Mouse (Mus musculus) hindbrain, embryonic 12.5 days (tissue): ENCODE results near the gene Lrat. TPM values are rescaled to one million over a fixed set of nuclear protein-coding genes. Genes with fewer than 3 reads are reported as not detected.

ENCODE experiments used
- ATAC-seq: fragments of 200-750 bp; cut with Nextera tagmentation; 2 replicates; pipeline ENCODE4 v1.8.0; 2017; ENCODE audit warnings: moderate TSS enrichment; ENCODE audit not compliant: low FRiP score
- H3K27ac ChIP-seq: fragments of 300-500 bp; sonication (generic); 2 replicates; pipeline ENCODE4 v1.5.1; 2016; ENCODE audit warnings: mild to moderate bottlenecking
- H3K27me3 ChIP-seq: fragments of 300-500 bp; sonication (generic); 2 replicates; pipeline ENCODE4 v1.6.1; 2016; ENCODE audit warnings: mild to moderate bottlenecking
- H3K36me3 ChIP-seq: fragments of 300-500 bp; sonication (generic); 2 replicates; pipeline ENCODE4 v1.6.1; 2016; ENCODE audit warnings: mild to moderate bottlenecking
- H3K4me1 ChIP-seq: fragments of 300-500 bp; sonication (generic); 2 replicates; pipeline ENCODE4 v1.6.1; 2016
- H3K4me2 ChIP-seq: fragments of 300-500 bp; sonication (generic); replicated peaks from 2 replicates; pipeline ENCODE4 v1.6.1; 2016; ENCODE audit warnings: mild to moderate bottlenecking
- H3K4me3 ChIP-seq: fragments of 300-500 bp; sonication (generic); 2 replicates; pipeline ENCODE4 v1.5.1; 2016; ENCODE audit warnings: mild to moderate bottlenecking
- H3K9ac ChIP-seq: fragments of 300-500 bp; sonication (generic); 2 replicates; pipeline ENCODE4 v1.6.1; 2016; ENCODE audit warnings: mild to moderate bottlenecking, moderate library complexity
- H3K9me3 ChIP-seq: fragments of 300-500 bp; sonication (generic); replicated peaks from 2 replicates; pipeline ENCODE4 v1.6.1; 2016; ENCODE audit warnings: mild to moderate bottlenecking
- WGBS: fragments of 180-500 bp; shearing (Covaris S2); methylation state at CpG from one replicate; pipeline ENCODE4 v1.1.7; 2016; 5-methylcytosine and 5-hydroxymethylcytosine counted together
- polyA plus RNA-seq: library from polyadenylated mRNA; unstranded; fragments of >200 nt; fragmentation: Nextera tagmentation; extraction: Ambion mirVana; gene quantifications from 2 replicates; pipeline ENCODE4 v1.2.1, GENCODE M21; 2016

Gene Lrat
- polyA plus RNA-seq = 0.04 and 0.10 TPM in 2 replicates

GRCm38 (mm10) chr3:82903613-82904205 lies at the start of gene Lrat:
Gene Lrat, minus strand, starts transcription at chr3:82903973.
- 2% methylated on average over 35 of the region's 35 CpGs for WGBS
- Histone ChIP-seq H3K27me3 (peaks cover 38% of the 10 kb centered on the region), H3K4me1 (peaks cover 14% of the 10 kb centered on the region), H3K36me3 (no peaks in the 10 kb centered on the region), H3K4me2 (peak within 1 kb of the TSS; percentile 98), H3K9me3 (no peaks in the 10 kb centered on the region), H3K9ac (peak within 1 kb of the TSS; percentile 43), H3K27ac (no peak within 1 kb of the TSS), H3K4me3 (peak within 1 kb of the TSS; percentile 49)
- ATAC-seq = peak; percentile 71

- ATAC-seq = no peak
- no peaks in the 10 kb centered on the region for H3K4me1 ChIP-seq
- no peak overlapping the region for H3K4me2 ChIP-seq
- H3K4me3 ChIP-seq = no peak overlapping the region
- H3K36me3 ChIP-seq = no peaks in the 10 kb centered on the region
- no peak overlapping the region for H3K9ac ChIP-seq
- no peak overlapping the region for H3K27ac ChIP-seq
- 80% methylated on average over 4 of the region's 4 CpGs for WGBS
- H3K27me3 ChIP-seq = no peaks in the 10 kb centered on the region
- H3K9me3 ChIP-seq = no peaks in the 10 kb centered on the region
These were observed 48.6 kb upstream of the Lrat start for GRCm38 (mm10) chr3:82952173-82952962.

DNA sequence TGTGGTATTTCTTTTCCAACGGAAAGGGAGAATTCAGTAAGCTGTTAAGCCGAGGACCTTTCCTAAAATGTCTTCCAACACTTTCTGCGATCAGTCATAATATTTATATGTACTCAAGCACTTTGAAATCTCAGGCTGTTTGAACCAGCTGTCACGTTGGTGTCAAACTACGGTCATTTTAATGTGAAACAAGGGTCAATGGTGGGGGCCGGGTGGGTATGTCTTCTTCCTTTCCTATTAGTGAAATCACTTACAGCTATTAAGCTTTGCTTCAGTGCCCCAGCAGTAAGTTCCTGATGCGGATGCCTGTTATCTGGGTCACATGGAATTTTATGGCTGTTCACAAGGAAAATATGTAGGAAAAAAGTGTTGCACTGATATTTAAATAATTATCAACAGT lies 46.9 kb upstream of the Lrat start:
- Histone ChIP-seq H3K4me2 (no peak overlapping the region), H3K4me1 (no peaks in the 10 kb centered on the region), H3K27me3 (no peaks in the 10 kb centered on the region), H3K36me3 (no peaks in the 10 kb centered on the region), H3K4me3 (no peak overlapping the region), H3K9me3 (no peaks in the 10 kb centered on the region), H3K9ac (no peak overlapping the region), H3K27ac (no peak overlapping the region)
- ATAC-seq = no peak
- WGBS = 81% methylated on average over 7 of the region's 7 CpGs

DNA sequence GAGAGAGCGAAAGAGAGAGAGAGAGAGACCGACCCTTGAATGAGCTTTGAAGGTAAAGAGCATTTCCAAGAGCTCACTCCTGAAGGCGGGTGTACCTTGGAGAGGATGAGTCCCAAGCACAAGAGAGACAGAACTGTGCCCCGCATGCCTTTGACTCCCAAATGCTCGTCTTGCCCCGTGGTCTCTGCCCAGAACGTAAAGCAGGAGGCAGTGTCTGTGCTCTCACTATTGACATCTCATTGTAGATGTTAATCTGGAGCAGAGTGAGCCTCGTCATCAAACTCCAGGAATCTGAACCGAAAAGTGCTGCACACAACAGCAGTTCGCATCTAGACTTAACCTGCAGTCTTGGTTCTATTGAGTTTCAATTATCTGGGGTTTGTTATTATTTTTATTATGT lies 46.4 kb upstream of the Lrat start:
- H3K27me3 ChIP-seq = no peaks in the 10 kb centered on the region
- H3K27ac ChIP-seq = no peak overlapping the region
- H3K4me1 ChIP-seq = no peaks in the 10 kb centered on the region
- no peak overlapping the region for H3K4me3 ChIP-seq
- 81% methylated on average over 10 of the region's 10 CpGs for WGBS
- H3K4me2 ChIP-seq = no peak overlapping the region
- H3K9ac ChIP-seq = no peak overlapping the region
- H3K9me3 ChIP-seq = no peaks in the 10 kb centered on the region
- no peak for ATAC-seq
- H3K36me3 ChIP-seq = no peaks in the 10 kb centered on the region

DNA sequence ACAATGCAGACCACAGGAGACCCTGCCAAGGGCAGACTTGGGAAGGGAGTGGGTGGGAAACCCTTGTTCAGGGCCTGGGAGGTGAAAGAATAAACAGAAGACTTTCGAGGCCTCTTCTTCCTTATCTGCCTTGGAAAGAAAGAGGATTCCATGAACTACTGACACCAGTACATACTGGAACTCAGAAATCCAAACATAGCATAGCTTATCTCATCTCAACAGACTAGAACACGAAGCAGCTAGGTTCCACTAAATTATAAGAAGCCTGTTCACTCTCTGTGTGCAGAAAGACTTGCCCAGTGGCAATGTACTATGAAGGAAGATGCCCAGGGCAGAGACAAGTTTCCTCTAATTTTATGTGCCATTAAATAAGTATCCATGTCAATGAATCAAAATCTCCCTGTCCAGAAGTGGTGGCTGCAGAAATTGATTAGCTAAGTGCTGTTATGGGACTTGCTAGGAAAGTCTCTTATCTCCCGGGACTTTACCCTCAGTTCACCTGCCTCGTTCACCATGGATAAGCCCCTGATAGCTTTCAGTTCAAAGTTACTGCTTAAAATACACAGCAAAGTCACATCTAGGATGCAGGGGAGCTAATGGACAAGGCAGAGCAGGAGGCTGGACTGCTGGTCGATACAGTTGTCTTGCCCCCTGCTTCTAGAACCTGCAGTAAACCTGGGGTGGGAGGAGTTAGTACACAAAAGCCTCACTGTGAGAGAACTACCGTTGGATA lies 42.8 kb upstream of the Lrat start:
- Histone ChIP-seq H3K9ac (no peak overlapping the region), H3K27me3 (no peaks in the 10 kb centered on the region), H3K36me3 (no peaks in the 10 kb centered on the region), H3K4me1 (no peaks in the 10 kb centered on the region), H3K4me3 (no peak overlapping the region), H3K9me3 (no peaks in the 10 kb centered on the region), H3K4me2 (no peak overlapping the region), H3K27ac (no peak overlapping the region)
- 58% methylated on average over 6 of the region's 6 CpGs for WGBS
- no peak for ATAC-seq

- ATAC-seq = no peak
- H3K9ac ChIP-seq = no peak overlapping the region
- 88% methylated on average over 2 of the region's 2 CpGs for WGBS
- no peak overlapping the region for H3K4me2 ChIP-seq
- no peak overlapping the region for H3K4me3 ChIP-seq
- no peaks in the 10 kb centered on the region for H3K36me3 ChIP-seq
- H3K27me3 ChIP-seq = no peaks in the 10 kb centered on the region
- no peaks in the 10 kb centered on the region for H3K4me1 ChIP-seq
- H3K27ac ChIP-seq = no peak overlapping the region
- H3K9me3 ChIP-seq = no peaks in the 10 kb centered on the region
These were observed 24.1 kb upstream of the Lrat start for GRCm38 (mm10) chr3:82927917-82928316.

DNA sequence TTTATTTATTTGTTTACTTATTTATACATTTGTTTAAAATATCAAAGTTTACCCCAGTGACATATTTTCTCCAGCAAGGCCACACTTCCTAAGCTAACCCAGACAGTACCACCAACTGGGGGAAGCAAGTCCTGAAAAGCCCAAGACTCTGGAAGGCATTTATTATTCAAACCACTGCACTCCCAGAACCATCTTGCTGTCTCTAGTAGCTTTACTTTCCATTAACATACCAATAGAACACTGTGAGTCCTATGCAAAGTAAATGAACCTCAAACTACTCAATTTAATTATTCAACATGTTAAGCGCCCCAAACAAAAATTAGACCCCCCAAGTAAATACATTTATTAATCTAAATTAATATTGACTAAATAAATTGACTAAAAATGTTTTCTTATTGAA lies 11.9 kb upstream of the Lrat start:
- Histone ChIP-seq H3K27ac (no peak overlapping the region), H3K9ac (no peak overlapping the region), H3K36me3 (no peaks in the 10 kb centered on the region), H3K4me3 (no peak overlapping the region), H3K9me3 (no peaks in the 10 kb centered on the region), H3K4me2 (no peak overlapping the region), H3K27me3 (no peaks in the 10 kb centered on the region), H3K4me1 (no peaks in the 10 kb centered on the region)
- ATAC-seq = no peak
- 22% methylated on average over 1 of the region's 1 CpGs for WGBS

DNA sequence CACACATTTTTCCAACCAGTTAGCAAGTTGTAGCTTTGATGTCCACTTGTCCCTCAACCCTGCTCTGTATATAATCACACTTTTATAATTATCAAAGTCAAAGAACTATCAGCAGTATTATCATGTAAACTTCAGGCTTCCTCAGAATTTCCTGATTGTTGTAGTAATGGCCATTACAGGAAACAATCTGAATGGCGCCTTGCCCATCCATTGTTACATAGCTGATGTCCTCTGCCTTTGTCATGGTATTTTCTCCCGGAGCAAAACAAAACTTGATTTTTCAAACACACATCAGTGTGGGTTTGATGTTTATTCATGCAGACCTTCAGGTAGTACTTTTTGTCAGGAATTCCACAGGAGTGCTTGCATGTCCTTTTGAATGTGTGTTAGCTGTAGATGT lies 4.9 kb upstream of the Lrat start:
- ATAC-seq = no peak
- Histone ChIP-seq H3K4me1 (peaks cover 9% of the 10 kb centered on the region), H3K9ac (no peak overlapping the region), H3K27me3 (peaks cover 25% of the 10 kb centered on the region), H3K9me3 (no peaks in the 10 kb centered on the region), H3K36me3 (no peaks in the 10 kb centered on the region), H3K4me3 (no peak overlapping the region), H3K4me2 (no peak overlapping the region), H3K27ac (no peak overlapping the region)
- 92% methylated on average over 2 of the region's 2 CpGs for WGBS

DNA sequence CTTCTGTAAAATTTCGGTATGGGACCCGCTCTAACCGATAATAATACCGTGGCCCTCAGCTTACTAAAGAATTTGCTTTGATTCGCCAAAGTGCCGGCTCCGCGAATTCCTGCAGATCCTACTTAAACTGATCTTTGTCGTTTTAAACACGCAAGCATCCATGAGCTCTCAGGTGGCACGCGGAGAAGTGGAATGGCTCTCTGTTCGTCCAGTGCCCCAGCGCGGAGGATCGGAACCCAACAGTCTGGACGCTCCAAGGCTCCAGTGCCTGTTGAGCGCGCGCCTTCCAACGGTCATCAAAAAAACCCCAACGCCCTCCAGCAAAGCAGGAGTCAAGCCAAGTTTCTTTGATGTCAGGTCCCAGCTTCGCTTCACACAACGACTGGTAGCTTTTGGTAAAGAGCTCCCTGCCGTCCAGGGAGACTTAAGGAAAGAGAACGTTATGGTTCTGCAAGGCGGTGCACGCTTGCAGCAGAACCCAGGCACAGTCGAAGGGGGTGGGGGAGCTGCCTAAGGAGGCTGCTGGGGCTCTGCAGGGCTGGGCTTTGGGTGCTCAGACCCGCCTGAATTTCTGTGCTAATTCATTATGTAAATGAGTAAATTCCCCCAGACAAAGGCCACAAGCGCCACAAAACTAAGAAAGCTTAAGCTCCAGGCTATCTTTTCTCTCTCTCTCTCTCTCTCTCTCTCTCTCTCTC lies 587 bp upstream of the Lrat start:
- Histone ChIP-seq H3K4me3 (peak overlapping the region; percentile 49), H3K27me3 (peaks cover 38% of the 10 kb centered on the region), H3K9me3 (no peaks in the 10 kb centered on the region), H3K9ac (peak overlapping the region; percentile 43), H3K4me2 (peak overlapping the region; percentile 98), H3K4me1 (peaks cover 14% of the 10 kb centered on the region), H3K27ac (no peak overlapping the region), H3K36me3 (no peaks in the 10 kb centered on the region)
- ATAC-seq = peak; percentile 67; the same call in 1 of the 2 replicates
- 2% methylated on average over 31 of the region's 31 CpGs for WGBS

GRCm38 (mm10) chr3:82902757-82903612 lies 788 bp downstream of the Lrat start:
- Histone ChIP-seq H3K9me3 (no peaks in the 10 kb centered on the region), H3K4me2 (peak overlapping the region; percentile 98), H3K27me3 (peaks cover 38% of the 10 kb centered on the region), H3K4me3 (peak overlapping the region; percentile 49), H3K27ac (no peak overlapping the region), H3K36me3 (no peaks in the 10 kb centered on the region), H3K9ac (no peak overlapping the region), H3K4me1 (peaks cover 14% of the 10 kb centered on the region)
- 23% methylated on average over 20 of the region's 20 CpGs for WGBS
- no peak for ATAC-seq

DNA sequence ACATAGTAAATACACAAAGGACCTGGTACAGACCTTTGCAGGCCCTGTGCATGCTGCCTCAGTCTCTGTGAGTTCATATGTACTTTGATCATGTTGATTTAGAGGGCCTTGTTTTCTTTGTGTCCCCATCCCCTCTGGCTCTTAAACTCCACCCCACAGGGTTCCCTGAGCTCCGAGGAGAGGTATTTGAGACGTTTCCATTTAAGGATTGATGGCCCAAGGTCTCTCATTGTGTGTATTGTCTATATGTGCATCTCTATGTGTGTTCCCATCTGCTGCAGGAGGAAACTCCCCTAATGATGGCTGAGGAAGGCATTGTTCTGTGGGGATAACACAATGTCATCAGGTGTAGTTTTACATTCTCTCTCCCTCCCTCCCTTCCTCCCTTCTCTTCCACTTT lies 14.9 kb downstream of the Lrat start:
- WGBS = 10% methylated on average over 2 of the region's 2 CpGs
- H3K27ac ChIP-seq = no peak overlapping the region
- H3K36me3 ChIP-seq = no peaks in the 10 kb centered on the region
- no peak for ATAC-seq
- no peak overlapping the region for H3K9ac ChIP-seq
- H3K4me1 ChIP-seq = no peaks in the 10 kb centered on the region
- no peak overlapping the region for H3K4me2 ChIP-seq
- no peaks in the 10 kb centered on the region for H3K9me3 ChIP-seq
- H3K27me3 ChIP-seq = no peaks in the 10 kb centered on the region
- no peak overlapping the region for H3K4me3 ChIP-seq
